Mouse (Mus musculus) neural tube, embryonic 10.5 days (tissue): ENCODE results near the gene Pole3.

Experiments
- DNase-seq: peaks from one replicate; pipeline ENCODE4 v3.0.0-alpha.2; 2017; ENCODE audit warnings: low spot score; ENCODE audit errors: extremely low spot score

The Pole3 gene

DNA sequence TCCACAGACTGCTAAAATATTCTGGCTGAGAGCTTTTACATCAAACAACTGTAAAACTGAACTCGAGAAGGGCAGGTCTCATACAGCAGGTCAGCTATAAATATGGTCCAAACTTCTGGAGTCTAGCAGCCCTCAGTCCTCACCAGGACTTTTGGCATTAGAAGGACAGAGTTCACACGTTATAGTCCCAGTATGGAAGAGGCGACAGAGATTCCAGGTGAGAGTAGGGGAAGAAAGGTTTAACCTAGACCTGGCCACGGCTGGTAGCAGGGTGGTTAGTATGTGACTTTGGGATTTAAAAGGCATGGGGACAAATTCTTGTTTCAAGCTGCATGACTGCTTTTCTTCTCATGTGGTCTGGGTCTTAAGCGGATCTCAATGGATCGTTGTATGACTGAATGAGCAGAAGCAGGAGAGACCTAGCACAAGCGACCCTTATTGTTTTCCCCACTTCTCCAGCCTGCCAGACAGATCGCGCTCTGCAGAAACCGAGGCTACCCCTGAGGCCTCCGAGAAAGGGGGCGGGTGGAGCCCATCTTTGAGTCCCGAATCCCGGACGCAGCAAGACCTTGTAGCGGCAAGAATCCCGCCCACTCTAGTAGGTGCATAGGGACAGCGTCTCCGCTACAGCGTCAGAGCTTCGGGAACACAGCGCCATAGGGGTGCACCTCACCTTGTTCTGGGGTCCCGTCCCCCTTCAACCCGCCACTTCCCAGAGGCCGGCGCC, 5.6 kb downstream of the Pole3 start:
- DNase-seq, result no peak

DNA sequence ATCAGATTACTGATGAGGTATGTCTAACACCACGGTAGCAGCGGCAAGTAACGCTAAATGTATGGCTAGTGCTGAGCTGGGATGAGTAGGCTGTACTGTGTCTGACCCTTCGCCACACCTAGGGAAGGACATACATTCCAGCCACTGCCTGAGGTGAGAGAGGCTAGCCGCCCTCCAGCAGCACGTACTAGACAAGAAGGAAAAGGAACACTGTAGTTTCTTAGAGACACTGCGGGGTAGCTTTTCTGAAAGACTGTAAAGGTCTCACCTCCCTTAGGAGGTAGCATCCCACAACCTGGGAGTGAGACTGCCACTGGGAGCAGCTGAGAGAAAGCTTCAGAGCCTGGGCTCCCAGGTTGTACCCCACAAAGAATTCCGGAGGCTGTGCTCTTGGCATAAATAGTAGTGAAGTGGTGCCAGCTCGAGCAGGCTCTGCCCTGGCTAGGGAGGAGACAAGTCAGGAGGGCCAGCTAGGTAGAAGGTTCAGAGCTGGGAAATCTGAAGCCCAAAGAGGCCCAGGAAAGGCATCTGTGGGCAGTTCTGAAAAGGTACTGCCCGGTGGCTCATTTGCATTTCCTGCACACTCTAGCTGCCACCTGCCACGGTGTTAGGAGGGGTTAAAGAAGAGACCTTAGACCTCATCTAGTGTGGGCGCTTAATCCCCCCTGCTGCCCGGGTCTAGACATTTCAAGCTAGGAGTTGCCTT, 6.3 kb downstream of the Pole3 start:
- no peak for DNase-seq

DNA sequence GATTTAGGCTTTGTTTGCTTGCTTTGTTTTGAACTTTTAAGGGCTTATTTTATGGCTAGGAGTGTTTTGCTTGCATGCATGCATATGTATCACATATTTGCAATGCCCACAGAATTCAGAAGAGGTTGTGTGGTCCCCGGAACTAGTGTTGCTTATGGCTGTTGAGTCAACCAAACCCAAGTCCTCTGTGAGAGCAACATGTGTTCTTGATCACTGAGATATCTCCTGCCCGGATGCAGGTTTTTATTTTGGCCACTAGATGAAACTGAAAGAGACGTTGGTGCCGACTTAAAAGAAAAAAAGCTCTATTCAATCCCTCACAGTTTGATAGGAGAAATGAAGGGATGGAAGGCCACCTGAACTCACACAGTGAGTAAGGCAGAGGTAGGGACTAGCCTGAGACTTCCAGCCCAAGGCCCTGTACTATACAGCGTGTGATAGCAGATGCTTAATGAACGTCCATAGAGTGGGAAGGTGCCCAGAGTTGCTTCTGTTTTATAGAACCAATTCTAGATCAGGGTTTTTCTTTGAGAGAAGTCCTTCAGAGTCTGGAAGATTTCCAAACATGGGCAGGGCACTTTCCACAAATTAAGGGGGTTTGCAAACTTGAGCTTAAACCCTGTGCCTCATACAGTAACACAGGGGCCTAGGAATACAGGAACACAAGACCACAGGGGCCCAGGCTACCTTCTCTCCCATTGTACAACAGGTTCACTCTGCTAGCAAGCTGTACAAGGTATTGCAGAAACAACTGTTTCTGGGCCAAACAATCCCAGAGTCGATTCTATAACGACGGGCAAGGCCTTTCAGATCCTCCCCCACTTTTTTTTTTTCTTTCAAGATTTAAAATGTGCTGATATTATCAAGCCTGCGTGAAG, 7.1 kb downstream of the Pole3 start:
- DNase-seq, result no peak

DNA sequence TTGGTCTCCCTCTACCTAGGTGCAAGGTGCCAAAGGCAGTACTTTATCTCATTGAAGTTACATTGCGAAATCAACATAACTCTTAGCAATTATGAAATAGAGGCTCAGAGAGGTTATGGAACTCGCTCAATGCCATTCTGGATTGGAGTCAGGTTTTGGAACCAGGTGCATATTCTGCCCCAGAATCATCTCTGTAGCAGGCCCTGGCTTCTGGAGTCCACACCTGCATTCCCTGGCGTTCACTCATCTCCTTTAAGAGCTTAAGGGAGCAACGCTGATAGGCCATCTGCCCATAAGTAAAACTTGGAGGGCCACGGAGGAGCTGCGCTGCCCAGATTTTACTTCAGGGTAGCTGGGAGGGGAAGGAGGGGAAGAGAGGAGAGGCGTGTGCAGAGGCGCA, 7.8 kb downstream of the Pole3 start:
- DNase-seq, result no peak

DNA sequence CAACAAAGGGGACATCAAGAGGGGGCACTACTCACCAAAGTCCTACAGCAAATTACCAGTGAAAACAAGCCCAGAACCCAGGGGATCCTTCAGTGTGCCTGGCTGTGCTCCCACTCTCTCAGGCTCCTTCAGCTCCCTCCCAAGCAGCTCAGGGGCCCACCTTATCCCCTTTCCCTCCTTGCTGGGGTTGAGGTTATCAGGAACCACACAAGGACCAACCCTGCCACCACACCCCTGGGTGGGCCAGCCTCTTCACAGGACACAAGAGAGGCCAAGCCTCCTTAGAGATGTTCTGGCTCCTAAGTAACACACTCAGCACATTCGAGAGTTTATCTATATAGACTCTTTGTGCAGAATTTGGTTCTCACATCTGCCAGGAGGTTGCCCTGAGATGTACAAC, 8.3 kb downstream of the Pole3 start:
- DNase-seq, result no peak

DNA sequence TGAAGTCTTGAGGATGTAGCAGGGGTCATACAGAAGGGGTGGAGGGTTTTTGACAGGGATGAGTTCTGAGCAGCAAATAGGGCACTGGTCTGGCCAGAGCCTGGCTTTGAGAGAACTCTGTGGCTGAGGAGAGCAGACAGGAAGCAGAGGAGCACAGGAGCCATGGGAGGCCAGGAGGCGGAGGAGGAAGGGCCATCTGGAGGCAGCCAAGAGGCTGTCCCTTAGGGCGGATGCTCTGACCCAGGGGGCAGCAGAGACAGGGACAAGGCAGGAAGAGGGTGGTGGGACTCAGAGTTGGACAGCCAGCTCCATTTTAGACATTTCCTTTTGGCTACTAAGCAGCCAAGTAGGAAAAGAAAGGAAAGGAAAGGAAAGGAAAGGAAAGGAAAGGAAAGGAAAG, 8.8 kb downstream of the Pole3 start:
- no peak for DNase-seq

DNA sequence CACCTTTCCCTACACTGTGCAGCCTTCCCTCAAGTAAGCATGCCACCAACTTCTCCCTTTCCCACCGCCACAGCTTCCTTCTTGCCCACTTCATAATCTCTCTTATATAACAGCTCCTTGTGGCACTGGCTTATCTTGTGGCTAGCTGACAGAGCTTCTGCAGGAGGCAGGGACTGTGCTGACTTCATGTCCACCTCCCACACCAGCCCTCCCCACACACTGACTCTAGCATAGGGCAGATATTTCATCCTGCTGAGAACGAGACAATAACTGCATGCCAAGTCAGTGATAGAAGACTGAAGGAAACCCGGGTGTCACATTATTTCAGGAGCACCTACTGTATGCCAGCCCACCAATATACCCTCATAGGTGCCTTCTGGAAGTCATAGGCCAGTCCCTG, 9.4 kb downstream of the Pole3 start:
- no peak for DNase-seq

DNA sequence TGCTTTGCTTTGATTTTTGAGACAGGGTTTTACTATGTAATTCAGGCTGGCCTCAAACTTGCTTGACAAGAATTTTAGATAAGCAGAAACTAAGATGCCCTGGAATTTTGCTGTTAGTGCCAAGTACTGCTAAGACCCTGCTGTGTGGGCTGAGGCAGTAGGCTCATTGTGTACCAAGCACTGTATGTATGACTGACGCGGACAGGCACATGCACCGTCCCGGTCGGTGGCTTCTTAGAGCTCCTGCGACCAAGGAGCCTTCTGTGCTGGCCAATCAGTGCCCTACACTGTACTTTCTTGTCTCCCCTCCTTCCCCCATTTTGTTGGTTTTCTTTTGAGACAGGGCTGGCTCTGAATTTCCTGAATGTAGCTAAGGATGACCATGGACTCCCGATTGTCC, 9.9 kb downstream of the Pole3 start:
- DNase-seq, result no peak

DNA sequence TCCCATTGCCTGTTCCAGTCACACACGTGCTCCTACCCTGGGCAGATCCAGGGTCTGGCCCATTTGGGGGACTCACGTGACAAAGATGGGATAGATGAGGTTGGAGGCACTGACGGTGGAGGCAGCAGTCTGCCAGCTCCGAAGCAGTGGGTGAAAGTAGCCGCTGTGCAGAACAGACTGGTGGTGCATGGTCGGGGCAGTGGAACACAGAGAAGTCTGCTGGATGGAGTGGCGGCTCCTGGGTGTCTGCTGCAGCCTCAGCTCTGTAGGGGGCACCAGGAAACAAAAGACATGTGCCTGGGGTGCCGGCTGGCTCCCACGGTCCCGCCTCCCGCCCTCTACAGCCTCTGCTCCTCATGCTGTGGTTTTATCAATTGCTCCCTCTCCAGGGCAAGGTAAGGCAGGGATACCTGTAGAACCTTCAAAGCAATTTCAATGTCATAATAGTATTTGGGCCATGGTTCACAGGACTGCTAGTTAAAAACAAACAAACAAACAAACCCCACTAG, 10.8 kb downstream of the Pole3 start:
- DNase-seq, result no peak

DNA sequence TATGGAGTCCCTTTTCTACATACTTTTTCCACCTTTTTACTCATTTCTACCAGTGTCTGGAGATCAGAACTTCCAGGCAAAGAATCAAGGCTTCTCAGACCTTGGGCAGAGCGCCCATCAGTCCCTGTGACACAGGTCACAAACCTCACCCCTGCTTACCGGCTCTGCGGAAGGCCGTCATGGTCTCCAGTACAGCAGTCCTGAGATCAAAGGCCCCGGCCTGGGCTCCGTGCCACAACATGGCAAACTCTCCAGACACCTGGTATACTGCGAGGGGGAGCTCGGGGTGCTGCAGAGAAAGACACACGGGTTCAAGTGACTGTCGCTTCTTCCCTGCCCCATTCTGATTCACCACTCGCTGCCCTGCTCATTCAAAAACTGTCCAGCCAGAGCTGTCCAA, 14.9 kb downstream of the Pole3 start:
- no peak for DNase-seq

DNA sequence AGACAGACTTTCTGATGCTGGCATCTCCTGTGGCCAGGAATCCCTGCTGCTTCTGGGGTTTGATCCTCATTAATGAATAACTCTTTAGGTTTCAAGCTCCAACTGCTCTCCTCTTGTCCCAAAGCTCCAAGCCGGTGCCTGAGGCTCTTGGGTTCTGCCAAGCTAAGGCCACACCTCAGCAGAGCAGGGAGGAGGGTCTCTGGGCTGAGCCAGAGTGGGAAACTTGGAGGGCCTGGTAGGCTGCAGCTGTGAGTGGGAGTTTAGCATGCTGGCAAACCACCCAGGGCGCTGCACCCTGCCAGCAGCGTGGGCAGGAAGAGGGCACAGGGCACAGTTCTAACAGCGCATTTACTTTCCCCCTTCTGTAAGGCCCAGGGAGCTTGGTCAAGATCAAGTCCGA, 16.0 kb downstream of the Pole3 start:
- no peak for DNase-seq

DNA sequence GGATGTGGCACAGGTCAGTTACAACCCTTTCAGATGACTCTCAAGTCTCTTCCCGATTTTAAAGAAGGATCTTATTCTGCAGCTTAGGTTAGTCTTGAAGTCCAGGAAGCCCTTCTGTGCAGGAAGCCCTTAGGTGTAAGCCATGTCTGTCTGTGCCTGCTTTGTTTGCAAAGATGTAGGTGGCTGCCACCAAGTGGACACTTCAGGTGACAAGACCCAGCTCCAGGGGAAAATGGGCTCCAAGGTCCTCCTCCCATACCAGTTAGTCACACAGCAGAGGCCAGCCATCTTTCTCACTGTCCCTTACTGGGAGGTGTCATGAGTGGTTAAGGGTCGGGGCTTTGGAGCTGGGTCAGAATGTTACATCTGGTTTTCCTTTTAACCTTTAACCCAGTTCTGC, 18.1 kb downstream of the Pole3 start:
- no peak for DNase-seq

DNA sequence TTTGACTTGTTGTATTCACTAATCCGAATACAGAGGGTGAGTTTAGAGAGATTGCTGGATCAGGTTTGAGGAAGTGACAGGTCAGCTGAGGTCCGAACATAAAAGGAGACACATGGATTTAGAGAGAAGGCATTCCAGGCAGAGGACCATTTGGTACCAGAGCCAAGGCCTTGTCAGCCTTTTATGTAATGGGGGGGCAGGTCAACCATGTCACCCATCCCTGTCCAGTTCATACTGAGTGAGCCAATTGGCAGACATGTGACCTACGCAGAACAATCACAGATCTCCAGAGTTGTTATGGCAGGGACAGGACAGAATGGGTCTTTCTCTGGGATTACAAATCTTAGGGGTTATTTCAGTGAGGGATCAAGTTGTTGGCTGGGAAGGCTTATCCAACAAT, 18.9 kb downstream of the Pole3 start:
- no peak for DNase-seq

DNA sequence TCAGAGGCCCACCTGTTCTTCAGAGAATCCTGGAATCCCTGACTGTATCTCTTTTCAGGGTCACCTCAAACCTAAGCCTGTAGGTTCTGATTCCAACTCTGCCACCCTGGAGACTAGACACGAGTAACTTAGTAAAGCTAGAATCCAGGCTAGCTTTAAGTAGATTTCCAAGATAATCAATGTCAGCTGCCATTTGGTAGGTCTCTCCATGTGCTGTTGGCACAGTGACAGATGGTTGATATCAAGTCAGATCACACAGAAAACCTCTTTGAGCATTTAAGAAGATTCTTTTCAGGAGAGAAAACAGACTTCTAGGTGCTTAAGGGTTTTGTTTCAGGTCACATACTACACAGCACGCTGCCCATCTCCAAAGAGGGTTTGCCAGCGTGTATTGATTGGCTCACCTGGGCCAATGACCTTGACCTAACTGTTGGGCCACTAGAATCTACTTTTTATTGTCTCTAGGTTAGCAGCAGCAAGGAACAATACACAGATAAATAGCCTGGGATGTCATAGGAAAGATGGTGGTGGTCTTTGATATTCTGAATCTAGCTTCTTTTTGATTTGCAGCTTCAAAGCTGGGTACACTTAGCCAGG, 21.4 kb downstream of the Pole3 start, which contains the start of gene Hdhd3:
Hdhd3 (minus strand) TSS at position 94 of the 597 bp plus-strand sequence.
- no peak for DNase-seq

DNA sequence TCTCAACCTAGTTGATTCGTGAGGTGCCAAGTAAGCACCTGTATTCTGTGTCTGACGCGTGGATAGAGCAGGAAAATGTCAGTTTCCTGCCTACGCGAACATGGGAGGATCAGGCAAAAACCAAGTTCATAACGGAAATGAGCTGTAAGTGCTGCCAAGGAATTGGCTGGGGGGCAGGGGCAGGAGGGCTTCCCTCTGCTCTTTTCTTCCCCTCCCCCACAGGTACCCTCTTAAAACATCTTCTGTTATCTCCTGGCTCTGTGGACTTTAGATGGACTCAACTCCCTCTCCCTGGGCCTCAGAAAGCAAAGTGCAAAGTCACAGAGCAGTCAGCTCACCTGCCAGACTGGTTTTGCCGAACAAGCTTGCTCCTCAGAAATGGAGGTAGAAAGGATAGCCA, 21.9 kb downstream of the Pole3 start:
- DNase-seq, result no peak

DNA sequence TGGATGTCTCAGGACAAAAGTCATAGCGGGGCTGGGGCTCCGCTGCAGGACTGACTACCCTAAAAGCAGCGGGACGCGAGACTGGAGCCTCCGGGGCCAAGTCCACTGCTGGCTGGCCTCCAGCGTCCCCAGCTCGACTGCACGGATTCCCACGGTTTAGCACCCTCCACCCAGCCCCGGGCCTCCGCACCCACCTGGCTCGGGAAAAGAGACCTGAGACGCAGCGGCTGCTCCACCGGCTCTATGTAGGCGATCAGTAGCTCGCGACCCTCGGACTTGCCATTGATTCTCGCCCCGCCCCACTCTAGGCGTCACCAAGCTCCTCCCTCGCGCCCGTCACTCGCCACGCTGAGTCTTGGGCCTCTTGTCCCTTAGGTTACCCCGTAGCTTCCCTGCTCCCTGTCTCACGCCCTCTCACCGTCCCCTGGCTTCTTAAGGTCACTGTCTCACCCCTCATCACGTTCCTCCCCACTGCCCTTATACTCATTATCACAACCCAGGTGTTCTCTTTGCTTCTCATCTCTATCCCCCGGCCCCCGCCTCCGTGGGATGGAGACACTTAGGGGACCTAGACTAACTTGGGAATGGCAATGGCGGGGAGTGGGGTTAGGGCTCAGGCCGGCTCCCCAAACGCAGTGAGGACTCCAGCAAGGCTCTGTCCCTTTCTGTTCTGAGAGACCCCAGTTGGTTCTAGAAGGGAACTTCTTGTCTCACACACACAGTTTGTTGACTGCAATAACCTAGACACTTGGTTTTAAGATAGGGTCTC, 22.7 kb downstream of the Pole3 start:
- DNase-seq, result peak; percentile 91

DNA sequence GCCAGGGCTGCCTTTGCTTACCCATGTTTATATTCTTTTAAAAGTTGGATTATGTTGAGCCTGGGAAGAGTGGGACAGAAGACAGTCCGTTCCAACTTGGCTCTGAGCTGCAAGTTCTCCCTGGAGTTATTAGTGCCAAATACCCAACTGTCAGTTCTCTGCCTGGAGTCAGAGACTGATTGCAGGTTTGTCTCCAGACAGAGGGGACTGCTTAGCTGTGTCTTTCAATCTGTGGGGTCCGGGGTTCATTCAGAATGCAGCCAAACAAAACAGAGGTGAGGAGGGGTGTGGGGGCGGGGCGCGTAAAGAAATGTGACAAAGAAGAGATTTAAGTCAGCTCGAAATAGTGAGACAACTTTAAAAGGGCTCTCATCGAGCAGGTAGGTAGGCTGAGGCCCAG, 23.3 kb downstream of the Pole3 start:
- no peak for DNase-seq

DNA sequence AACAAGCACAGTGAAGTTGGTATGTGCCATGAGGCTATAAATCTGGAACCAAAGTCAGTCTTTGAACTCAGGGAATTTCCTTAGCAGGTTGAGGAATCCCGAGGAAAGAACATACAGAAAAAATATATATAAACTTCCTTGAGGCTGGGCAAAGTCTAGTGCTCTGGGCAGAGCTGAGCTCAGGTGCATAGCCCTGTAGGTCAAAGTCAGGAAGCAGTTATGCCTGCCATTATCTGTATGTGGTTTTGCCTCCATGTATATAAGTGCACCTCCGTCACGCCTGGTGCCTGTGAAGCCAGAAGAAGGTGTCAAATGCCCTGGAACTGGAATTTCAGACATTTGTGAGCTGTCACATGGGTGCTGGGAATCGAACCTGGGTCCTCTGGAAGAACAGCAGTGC, 24.1 kb downstream of the Pole3 start:
- no peak for DNase-seq

DNA sequence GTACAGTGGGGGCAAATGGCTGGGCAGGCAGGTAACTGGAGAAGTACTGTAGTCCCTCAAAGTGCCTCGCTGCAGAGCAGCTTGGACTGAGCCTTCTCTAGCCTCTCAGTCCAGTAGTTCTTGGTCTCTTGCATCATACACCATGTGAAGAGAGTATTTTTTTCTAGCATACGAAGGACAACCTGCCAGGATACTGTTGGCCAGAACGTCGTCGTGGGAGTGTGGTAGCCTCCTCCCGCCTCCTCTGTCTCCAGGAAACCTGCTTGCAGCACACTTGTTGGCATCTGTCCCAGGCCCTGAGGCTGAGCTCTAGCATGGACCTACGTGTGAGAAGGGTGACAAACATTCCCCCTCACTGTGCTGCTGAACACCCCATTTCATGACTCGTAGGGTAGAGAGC, 28.1 kb downstream of the Pole3 start:
- no peak for DNase-seq

DNA sequence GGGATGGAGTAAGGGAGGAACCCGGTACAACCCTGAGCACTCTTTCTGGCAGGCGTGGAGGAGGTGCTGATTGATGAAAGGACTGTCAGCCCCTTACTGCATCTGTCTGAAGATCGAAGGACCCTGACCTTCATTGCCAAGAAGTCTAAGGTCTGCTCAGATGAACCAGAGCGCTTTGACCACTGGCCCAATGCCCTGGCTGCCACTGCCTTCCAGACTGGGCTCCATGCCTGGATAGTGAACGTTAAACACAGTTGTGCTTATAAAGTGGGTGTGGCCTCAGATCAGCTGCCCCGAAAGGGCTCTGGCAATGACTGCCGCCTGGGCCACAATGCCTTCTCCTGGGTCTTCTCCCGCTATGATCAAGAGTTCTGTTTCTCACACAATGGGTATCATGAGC, 28.9 kb downstream of the Pole3 start:
- no peak for DNase-seq

DNA sequence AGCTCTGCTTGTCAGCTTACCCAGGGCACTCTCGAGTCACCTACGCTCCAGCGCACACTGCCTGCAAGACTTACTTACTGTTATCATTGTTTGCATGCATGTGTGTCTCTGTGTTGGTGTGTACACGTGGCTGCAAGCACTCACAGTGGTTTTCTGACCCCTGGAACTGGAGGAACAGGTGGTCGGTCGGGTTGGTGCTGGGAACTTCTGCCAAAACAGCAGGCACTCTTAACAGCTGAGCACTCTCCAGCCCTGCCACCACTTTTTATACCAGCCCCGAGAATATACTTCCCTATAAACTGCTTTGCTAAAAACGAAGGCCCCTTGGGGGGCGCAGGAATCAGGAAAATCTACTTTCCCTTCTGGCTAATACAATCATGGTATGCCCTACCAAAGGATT, 30.6 kb downstream of the Pole3 start:
- no peak for DNase-seq
